Mouse (Mus musculus): ENCODE data around the gene Ywhae. TPM values are rescaled to one million over a fixed set of nuclear protein-coding genes. Genes with fewer than 3 reads are reported as not detected.

Gene Ywhae
- total RNA-seq, 2 experiments from 2014 or later: 954 to 971 TPM

DNA sequence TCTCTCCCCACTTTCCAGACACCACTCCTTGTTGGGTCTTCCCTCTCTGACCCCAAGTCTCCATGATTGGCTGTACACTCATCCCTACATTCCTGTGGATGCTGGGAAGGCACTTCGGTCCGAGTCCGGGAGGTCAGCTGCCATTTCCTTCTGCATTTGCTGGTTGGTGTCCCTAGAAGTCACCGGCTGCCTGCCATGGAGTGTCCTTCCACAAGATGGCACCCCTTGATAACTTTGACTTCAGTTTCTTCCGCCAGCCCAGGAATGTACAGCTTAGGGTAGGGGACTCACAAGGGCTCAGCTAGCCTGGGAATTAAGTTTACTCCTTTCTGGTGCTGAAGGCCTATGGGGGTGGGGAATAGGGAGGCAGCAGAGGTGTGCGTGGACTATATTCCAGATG is 49.2 kb downstream of the Ywhae start:
- intact Hi-C loops (cut with DNase I): loop anchor here (2.0 to 5.0 kb wide), 3 partner anchors 120 to 385 kb away; no protein-coding TSS in a partner anchor

DNA sequence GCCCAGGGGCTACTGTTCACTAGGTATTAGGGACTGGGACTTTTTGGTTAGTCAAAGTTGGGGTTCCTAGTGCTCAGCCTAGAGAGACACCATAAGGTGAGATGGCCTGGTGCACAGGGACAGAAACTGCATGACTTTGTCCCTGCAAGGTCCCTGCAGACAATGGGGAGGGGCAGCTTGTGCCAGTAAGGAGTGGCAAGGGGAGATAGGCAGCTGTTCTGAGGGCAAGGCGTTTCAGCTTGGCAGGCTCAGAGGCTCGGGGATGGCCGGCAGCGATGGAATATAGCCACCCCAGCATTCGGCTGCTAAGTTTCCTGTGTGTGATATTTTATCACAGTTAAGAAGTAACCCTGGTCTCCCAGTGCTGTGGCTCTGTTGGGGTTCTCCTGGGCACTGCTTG is 51.1 kb downstream of the Ywhae start:
- DNase-seq (ENCODE audit: low spot score in 2 of 2): no peak
- intact Hi-C loops (cut with DNase I): loop anchor here (2.0 to 5.0 kb wide), 3 partner anchors 119 to 384 kb away; no protein-coding TSS in a partner anchor

More for the DNA sequence above, 49.2 kb downstream of the Ywhae start:
- DNase-seq (ENCODE audit: low spot score in 2 of 2): peak; percentile 50 to 56

DNA sequence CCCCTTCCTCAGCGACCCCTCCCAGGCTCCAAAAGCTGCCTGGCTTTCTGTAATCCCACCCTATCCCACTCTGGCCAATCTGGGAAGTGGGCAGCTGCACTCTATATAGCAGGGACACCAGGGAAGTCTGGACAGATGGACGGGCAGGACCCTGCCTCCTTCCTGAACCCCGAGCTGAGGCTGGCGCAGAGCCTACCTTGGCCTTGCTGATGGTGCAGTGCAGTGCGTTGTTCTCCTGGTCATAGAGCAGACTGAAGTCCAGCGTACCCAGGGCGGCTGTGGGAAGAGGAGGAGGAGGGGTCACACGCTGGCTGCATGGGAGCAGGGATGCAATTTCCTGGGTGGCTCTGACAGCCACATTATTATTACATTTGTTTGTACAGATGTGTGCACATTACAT is 53.2 kb downstream of the Ywhae start:
- intact Hi-C loops (cut with DNase I): no loop called here
- no peak for DNase-seq (ENCODE audit: low spot score in 2 of 2)

DNA sequence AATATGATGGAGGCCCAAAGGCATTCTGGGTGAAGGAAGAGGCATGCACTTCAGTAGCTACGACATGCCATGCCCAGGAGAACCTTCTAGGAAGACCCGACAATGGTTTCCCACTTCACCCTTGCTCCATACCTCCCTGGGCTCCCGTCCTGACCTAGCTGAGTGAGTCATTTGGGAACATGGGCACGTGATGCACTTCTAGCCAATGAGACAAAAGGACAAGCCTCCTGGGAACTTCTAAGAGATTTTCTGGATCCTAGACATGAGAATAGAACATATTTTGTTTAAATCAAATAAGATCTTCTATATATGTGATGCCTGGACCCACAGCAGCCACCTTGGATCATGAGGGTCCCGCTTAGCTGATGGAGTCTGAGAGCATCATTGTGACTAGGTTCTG is 59.9 kb downstream of the Ywhae start:
- intact Hi-C loops (cut with DNase I): no loop called here
- DNase-seq (ENCODE audit: low spot score in 2 of 2): no peak

- intact Hi-C loops (cut with DNase I): no loop called here
- DNase-seq (ENCODE audit: low spot score in 2 of 2): no peak
These were observed 60.7 kb downstream of the Ywhae start for GRCm38 (mm10) chr11:75793351-75793750.

GRCm38 (mm10) chr11:75794602-75795320 is 62.1 kb downstream of the Ywhae start:
- peak in 1 of 2 experiments; percentile 21 for DNase-seq (ENCODE audit: low spot score in 2 of 2)
- intact Hi-C loops (cut with DNase I): loop anchor here (5.0 kb wide), 1 partner anchor 173 kb away; no protein-coding TSS in a partner anchor

DNA sequence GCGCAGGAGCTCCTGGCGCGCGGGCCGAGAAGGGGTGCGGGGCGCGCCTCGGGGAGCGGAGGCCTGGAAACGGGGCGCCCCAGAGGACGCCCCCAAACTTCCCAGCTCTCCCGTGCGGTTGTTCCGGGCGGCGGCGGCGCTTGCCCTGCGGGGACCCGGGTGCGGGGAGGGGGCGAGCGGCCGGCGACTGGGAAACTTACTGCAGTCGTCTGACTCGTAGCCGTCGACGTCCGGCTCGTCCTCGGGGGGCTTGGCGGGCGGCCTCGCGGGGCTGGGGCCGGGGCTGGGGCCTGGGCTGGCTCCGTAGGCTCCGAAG is 62.6 kb downstream of the Ywhae start:
- no peak for DNase-seq (ENCODE audit: low spot score in 2 of 2)
- intact Hi-C loops (cut with DNase I): loop anchor here (5.0 kb wide), 1 partner anchor 172 kb away; no protein-coding TSS in a partner anchor

DNA sequence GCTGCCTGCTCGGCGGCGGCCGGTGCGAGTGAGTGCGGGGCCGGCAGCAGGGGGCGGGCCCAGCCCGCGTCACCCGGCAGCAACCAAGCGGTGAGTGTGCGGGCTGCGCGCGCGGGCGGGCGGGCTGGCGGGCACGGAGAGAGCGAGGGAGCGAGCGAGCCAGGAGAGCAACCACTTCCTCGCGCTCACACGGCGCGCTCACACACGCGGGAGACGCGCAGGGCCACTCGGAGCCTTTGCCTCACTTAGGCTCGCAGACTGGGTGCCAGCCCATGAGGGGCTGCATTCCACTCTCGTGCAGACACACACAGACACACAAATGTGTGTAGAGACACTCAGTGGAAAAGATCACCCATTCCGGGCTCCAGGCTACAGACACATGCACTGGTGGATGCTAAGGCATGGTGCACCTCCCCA is 63.4 kb downstream of the Ywhae start, which contains the start of gene Doc2b:
Gene Doc2b (minus strand): TSS at position 21 of the 417 bp plus-strand sequence.
- DNase-seq (ENCODE audit: low spot score in 2 of 2): peak; percentile 62 to 82
- intact Hi-C loops (cut with DNase I): loop anchor here (5.0 kb wide), 1 partner anchor 171 kb away; no protein-coding TSS in a partner anchor

- no peak for DNase-seq (ENCODE audit: low spot score in 2 of 2)
- intact Hi-C loops (cut with DNase I): loop anchor here (5.0 kb wide), 1 partner anchor 171 kb away; no protein-coding TSS in a partner anchor
These were observed 64.0 kb downstream of the Ywhae start for GRCm38 (mm10) chr11:75796536-75797246.

GRCm38 (mm10) chr11:75801369-75801768 is 68.7 kb downstream of the Ywhae start:
- intact Hi-C loops (cut with DNase I): no loop called here
- no peak for DNase-seq (ENCODE audit: low spot score in 2 of 2)

DNA sequence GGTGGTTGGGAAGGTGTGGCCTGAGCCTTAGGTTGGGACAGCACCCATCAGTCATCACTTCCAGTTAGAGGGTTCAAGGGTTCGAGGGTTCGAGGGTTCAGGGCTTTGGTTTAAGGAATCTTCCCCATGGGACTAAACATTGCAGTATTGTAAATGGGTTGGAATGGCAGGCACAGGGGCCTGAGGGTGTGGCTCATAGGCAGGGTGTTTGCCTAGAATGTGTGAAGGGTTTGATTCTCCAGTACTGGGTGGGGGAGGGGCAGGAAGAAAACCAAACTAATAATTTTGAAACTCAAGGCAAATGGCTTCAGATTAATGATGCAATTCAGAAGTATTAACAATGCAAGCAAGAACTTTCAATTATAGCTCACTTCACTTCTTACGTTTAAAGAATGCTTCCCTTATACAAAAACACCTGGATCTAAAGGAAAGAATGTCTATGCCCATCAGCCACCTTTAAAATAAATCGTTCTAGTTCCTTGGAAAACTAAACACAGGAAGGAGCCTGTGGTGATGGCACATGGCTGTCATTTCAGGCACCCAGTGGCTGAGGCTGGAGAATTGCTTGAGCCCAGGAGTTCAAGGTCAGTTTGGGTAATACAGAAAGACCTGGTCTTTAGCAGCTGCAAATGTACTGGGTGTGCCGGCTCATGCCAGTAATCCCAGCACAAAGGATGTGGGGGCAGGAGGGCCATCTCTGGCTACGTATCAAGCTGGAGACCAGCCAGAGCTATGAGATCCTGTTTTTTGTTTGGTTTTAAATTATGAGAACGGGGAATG is 69.3 kb downstream of the Ywhae start:
- DNase-seq (ENCODE audit: low spot score in 2 of 2): no peak
- intact Hi-C loops (cut with DNase I): no loop called here

DNA sequence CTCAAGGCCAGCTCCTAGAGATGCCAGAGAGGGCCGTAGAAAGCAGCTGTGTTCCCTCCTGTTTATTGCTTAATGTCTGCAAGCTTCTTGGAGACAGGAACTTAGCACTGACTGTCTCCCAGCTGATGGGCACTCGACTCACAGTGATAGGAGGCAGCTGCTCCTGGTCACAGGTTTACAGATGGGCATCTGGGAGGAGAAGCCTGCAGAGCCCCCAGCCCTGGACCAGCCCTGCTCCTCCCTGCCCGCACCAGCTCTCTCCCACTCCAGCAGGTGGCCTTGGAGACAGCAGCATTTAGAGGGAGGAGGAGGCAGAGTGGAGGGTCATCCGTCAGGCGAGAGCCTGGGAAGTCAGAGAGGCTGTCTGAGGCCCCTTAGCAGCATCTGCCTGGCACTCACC is 74.8 kb downstream of the Ywhae start:
- intact Hi-C loops (cut with DNase I): no loop called here
- DNase-seq (ENCODE audit: low spot score in 2 of 2): no peak

DNA sequence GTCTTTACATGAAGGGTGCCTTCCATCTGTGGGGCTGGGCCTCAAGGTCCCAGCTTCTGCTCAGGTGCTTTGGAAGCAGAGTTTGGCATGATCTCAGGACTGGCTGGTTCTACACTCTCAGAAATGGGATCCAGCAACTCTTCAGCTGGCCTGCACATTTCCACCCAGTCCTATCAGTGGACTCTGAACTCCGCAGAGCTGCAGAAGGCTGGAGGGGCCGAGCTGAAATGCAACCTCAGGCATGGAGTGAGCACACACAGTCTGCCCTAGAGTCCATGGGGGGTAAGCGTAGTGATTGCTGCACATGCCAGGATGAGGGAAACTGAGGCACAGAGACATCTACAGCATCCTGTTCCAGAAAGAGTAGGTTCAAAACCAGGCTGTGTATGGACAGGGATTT is 77.9 kb downstream of the Ywhae start:
- DNase-seq (ENCODE audit: low spot score in 2 of 2): no peak
- intact Hi-C loops (cut with DNase I): no loop called here

DNA sequence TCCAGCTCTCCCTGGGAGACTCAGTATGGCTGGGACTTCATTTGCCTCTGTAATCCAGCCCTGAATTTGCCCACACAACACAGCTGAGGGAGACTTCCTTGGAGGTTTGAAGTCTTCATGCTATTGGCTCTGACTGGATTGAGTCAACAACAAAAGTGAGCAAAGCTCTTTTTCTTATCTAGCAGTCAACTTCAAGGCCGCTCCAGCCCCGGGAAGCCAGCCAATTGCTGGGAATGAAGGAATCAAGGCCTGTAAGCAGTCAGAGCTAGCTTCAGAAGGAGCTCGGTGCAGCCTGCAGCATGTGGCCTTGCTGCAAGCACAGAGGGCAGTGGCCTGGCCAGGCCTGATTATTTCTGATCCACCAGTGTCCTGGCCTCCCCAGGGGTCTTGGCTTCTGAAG is 79.2 kb downstream of the Ywhae start:
- DNase-seq (ENCODE audit: low spot score in 2 of 2): peak; percentile 19 to 39

GRCm38 (mm10) chr11:75813085-75813484 is 80.4 kb downstream of the Ywhae start:
- intact Hi-C loops (cut with DNase I): no loop called here
- DNase-seq (ENCODE audit: low spot score in 2 of 2): no peak

More for the DNA sequence above, 79.2 kb downstream of the Ywhae start:
- intact Hi-C loops (cut with DNase I): no loop called here

Other genes with a start within 250 kb of the Ywhae start
- gene Prpf8, start 246.1 kb upstream of the Ywhae start, total RNA-seq (2021): 100 to 1,000 TPM; 127 to 138 TPM
- gene Rilp, start 222.8 kb upstream of the Ywhae start, total RNA-seq (2021): 1 to 10 TPM; 1.9 to 2.3 TPM
- 1 to 10 TPM; 1.2 to 1.8 TPM for gene Scarf1, start 219.3 kb upstream of the Ywhae start, total RNA-seq (2021)
- gene Slc43a2, start 201.2 kb upstream of the Ywhae start, total RNA-seq (2021): 10 to 100 TPM; 51.1 to 63.1 TPM
- 100 to 1,000 TPM; 315 to 349 TPM for gene Pitpna, start 144.8 kb upstream of the Ywhae start, total RNA-seq (2021)
- 10 to 100 TPM; 39.1 to 43.1 TPM for gene Inpp5k, start 101.9 kb upstream of the Ywhae start, total RNA-seq (2021)
- 10 to 100 TPM; 18.0 to 20.7 TPM for gene Myo1c, start 82.4 kb upstream of the Ywhae start, total RNA-seq (2021)
- 100 to 1,000 TPM; 130 to 133 TPM for gene Crk, start 53.6 kb upstream of the Ywhae start, total RNA-seq (2021)
- 10 to 100 TPM; 14.7 to 25.3 TPM for gene Doc2b, start 63.2 kb downstream of the Ywhae start, total RNA-seq (2021)
- 1 to 10 TPM; 2.0 to 4.3 TPM for gene Rph3al, start 205.6 kb downstream of the Ywhae start, total RNA-seq (2021)